Mouse (Mus musculus) B cell, adult 2 months (primary cell): ENCODE measurements around the gene Pdk4.

Experiments used
- DNase-seq, 2 experiments: peaks; one replicate each; pipeline ENCODE4 v3.0.0; 2022

Pdk4 gene

GRCm38 (mm10) chr6:5444331-5444898 lies 51.7 kb downstream of the Pdk4 start:
- no peak for DNase-seq

- DNase-seq = no peak
These were observed 52.8 kb downstream of the Pdk4 start for GRCm38 (mm10) chr6:5443104-5443863.

- no peak for DNase-seq
These were observed 53.6 kb downstream of the Pdk4 start for GRCm38 (mm10) chr6:5442316-5443085.

GRCm38 (mm10) chr6:5441221-5441620 lies 54.9 kb downstream of the Pdk4 start:
- DNase-seq = no peak

GRCm38 (mm10) chr6:5437757-5438156 lies 58.4 kb downstream of the Pdk4 start:
- no peak for DNase-seq

GRCm38 (mm10) chr6:5433887-5434286 lies 62.2 kb downstream of the Pdk4 start:
- DNase-seq = no peak
